Mouse (Mus musculus) right cerebral cortex, adult 2 months (tissue): ENCODE measurements around the gene Adcy3.

Experiments used
- DNase-seq, 2 experiments: peaks; one replicate each; pipeline ENCODE4 v3.0.0; 2021 to 2022; ENCODE audit warnings: low spot score in 2 of 2

Gene Adcy3

GRCm38 (mm10) chr12:4243805-4244204, 110.9 kb downstream of the Adcy3 start:
- DNase-seq: no peak

GRCm38 (mm10) chr12:4245742-4246141, 112.8 kb downstream of the Adcy3 start:
- DNase-seq: no peak

- DNase-seq: no peak
Measured at GRCm38 (mm10) chr12:4249786-4250185, 116.9 kb downstream of the Adcy3 start.

- DNase-seq: no peak
Measured at GRCm38 (mm10) chr12:4252742-4253655, 120.1 kb downstream of the Adcy3 start.
